Mouse (Mus musculus): ENCODE data around the gene Pdzrn3. TPM values are rescaled to one million over a fixed set of nuclear protein-coding genes. Genes with fewer than 3 reads are reported as not detected.

The Pdzrn3 gene
- polyA plus RNA-seq, 1 experiment, result 40.4 TPM

- DNase-seq (ENCODE audit: low read depth), result peak; percentile 45
- TF ChIP-seq CTCF (IDR thresholded peaks at IDR 0.05; ENCODE audit: borderline replicate concordance, extremely low read depth, insufficient read depth, insufficient read length), result no peak
- TF ChIP-seq POLR2A (IDR thresholded peaks at IDR 0.05; ENCODE audit: borderline replicate concordance, extremely low read depth, insufficient read depth, insufficient read length, poor library complexity, severe bottlenecking), result no peak
These were observed 26.6 kb downstream of the Pdzrn3 start for GRCm38 (mm10) chr6:101351100-101351499.

GRCm38 (mm10) chr6:101350414-101350973 is 27.2 kb downstream of the Pdzrn3 start:
- DNase-seq (ENCODE audit: low read depth), result no peak
- TF ChIP-seq CTCF (IDR thresholded peaks at IDR 0.05; ENCODE audit: borderline replicate concordance, extremely low read depth, insufficient read depth, insufficient read length) (no peak), POLR2A (IDR thresholded peaks at IDR 0.05; ENCODE audit: borderline replicate concordance, extremely low read depth, insufficient read depth, insufficient read length, poor library complexity, severe bottlenecking) (no peak)

GRCm38 (mm10) chr6:101348496-101348895 is 29.2 kb downstream of the Pdzrn3 start:
- DNase-seq (ENCODE audit: low read depth), result no peak
- no peak for TF ChIP-seq POLR2A (IDR thresholded peaks at IDR 0.05; ENCODE audit: borderline replicate concordance, extremely low read depth, insufficient read depth, insufficient read length, poor library complexity, severe bottlenecking)
- TF ChIP-seq CTCF (IDR thresholded peaks at IDR 0.05; ENCODE audit: borderline replicate concordance, extremely low read depth, insufficient read depth, insufficient read length), result no peak

- no peak for DNase-seq (ENCODE audit: low read depth)
These were observed 37.6 kb downstream of the Pdzrn3 start for GRCm38 (mm10) chr6:101340051-101340450.

GRCm38 (mm10) chr6:101337842-101338528 is 39.7 kb downstream of the Pdzrn3 start:
- TF ChIP-seq CTCF (IDR thresholded peaks at IDR 0.05; ENCODE audit: borderline replicate concordance, extremely low read depth, insufficient read depth, insufficient read length), result no peak
- no peak for TF ChIP-seq POLR2A (IDR thresholded peaks at IDR 0.05; ENCODE audit: borderline replicate concordance, extremely low read depth, insufficient read depth, insufficient read length, poor library complexity, severe bottlenecking)
- DNase-seq (ENCODE audit: low read depth), result peak; percentile 54

More at GRCm38 (mm10) chr6:101340051-101340450, 37.6 kb downstream of the Pdzrn3 start:
- TF ChIP-seq CTCF (IDR thresholded peaks at IDR 0.05; ENCODE audit: borderline replicate concordance, extremely low read depth, insufficient read depth, insufficient read length) (no peak), POLR2A (IDR thresholded peaks at IDR 0.05; ENCODE audit: borderline replicate concordance, extremely low read depth, insufficient read depth, insufficient read length, poor library complexity, severe bottlenecking) (no peak)

- DNase-seq (ENCODE audit: low read depth), result no peak
- TF ChIP-seq POLR2A (IDR thresholded peaks at IDR 0.05; ENCODE audit: borderline replicate concordance, extremely low read depth, insufficient read depth, insufficient read length, poor library complexity, severe bottlenecking) (no peak), CTCF (IDR thresholded peaks at IDR 0.05; ENCODE audit: borderline replicate concordance, extremely low read depth, insufficient read depth, insufficient read length) (no peak)
These were observed 41.0 kb downstream of the Pdzrn3 start for GRCm38 (mm10) chr6:101336660-101337059.

GRCm38 (mm10) chr6:101335744-101336143 is 42.0 kb downstream of the Pdzrn3 start:
- TF ChIP-seq CTCF (IDR thresholded peaks at IDR 0.05; ENCODE audit: borderline replicate concordance, extremely low read depth, insufficient read depth, insufficient read length) (no peak), POLR2A (IDR thresholded peaks at IDR 0.05; ENCODE audit: borderline replicate concordance, extremely low read depth, insufficient read depth, insufficient read length, poor library complexity, severe bottlenecking) (no peak)
- DNase-seq (ENCODE audit: low read depth), result no peak

- DNase-seq (ENCODE audit: low read depth), result no peak
- TF ChIP-seq POLR2A (IDR thresholded peaks at IDR 0.05; ENCODE audit: borderline replicate concordance, extremely low read depth, insufficient read depth, insufficient read length, poor library complexity, severe bottlenecking) (no peak), CTCF (IDR thresholded peaks at IDR 0.05; ENCODE audit: borderline replicate concordance, extremely low read depth, insufficient read depth, insufficient read length) (no peak)
These were observed 43.2 kb downstream of the Pdzrn3 start for GRCm38 (mm10) chr6:101334495-101334894.

- TF ChIP-seq POLR2A (IDR thresholded peaks at IDR 0.05; ENCODE audit: borderline replicate concordance, extremely low read depth, insufficient read depth, insufficient read length, poor library complexity, severe bottlenecking) (no peak), CTCF (IDR thresholded peaks at IDR 0.05; ENCODE audit: borderline replicate concordance, extremely low read depth, insufficient read depth, insufficient read length) (no peak)
These were observed 47.3 kb downstream of the Pdzrn3 start for GRCm38 (mm10) chr6:101330392-101330791.

GRCm38 (mm10) chr6:101329499-101329898 is 48.2 kb downstream of the Pdzrn3 start:
- TF ChIP-seq POLR2A (IDR thresholded peaks at IDR 0.05; ENCODE audit: borderline replicate concordance, extremely low read depth, insufficient read depth, insufficient read length, poor library complexity, severe bottlenecking), result no peak
- no peak for TF ChIP-seq CTCF (IDR thresholded peaks at IDR 0.05; ENCODE audit: borderline replicate concordance, extremely low read depth, insufficient read depth, insufficient read length)

More at GRCm38 (mm10) chr6:101330392-101330791, 47.3 kb downstream of the Pdzrn3 start:
- no peak for DNase-seq (ENCODE audit: low read depth)

GRCm38 (mm10) chr6:101328514-101328913 is 49.2 kb downstream of the Pdzrn3 start:
- DNase-seq (ENCODE audit: low read depth), result peak; percentile 56

More at GRCm38 (mm10) chr6:101329499-101329898, 48.2 kb downstream of the Pdzrn3 start:
- no peak for DNase-seq (ENCODE audit: low read depth)

GRCm38 (mm10) chr6:101327741-101328140 is 50.0 kb downstream of the Pdzrn3 start:
- TF ChIP-seq POLR2A (IDR thresholded peaks at IDR 0.05; ENCODE audit: borderline replicate concordance, extremely low read depth, insufficient read depth, insufficient read length, poor library complexity, severe bottlenecking), result no peak
- no peak for TF ChIP-seq CTCF (IDR thresholded peaks at IDR 0.05; ENCODE audit: borderline replicate concordance, extremely low read depth, insufficient read depth, insufficient read length)
- no peak for DNase-seq (ENCODE audit: low read depth)

More at GRCm38 (mm10) chr6:101328514-101328913, 49.2 kb downstream of the Pdzrn3 start:
- TF ChIP-seq POLR2A (IDR thresholded peaks at IDR 0.05; ENCODE audit: borderline replicate concordance, extremely low read depth, insufficient read depth, insufficient read length, poor library complexity, severe bottlenecking) (no peak), CTCF (IDR thresholded peaks at IDR 0.05; ENCODE audit: borderline replicate concordance, extremely low read depth, insufficient read depth, insufficient read length) (no peak)

Measured in brain, embryonic 14.5 days (tissue).